Mouse (Mus musculus): ENCODE measurements around the gene Gas7.

Gene Gas7

GRCm38 (mm10) chr11:67727095-67727494 is 271.9 kb downstream of the Gas7 start:
- no peak for DNase-seq

- no peak for DNase-seq
Measured at GRCm38 (mm10) chr11:67728726-67729125, 273.5 kb downstream of the Gas7 start.

- DNase-seq: no peak
Measured at GRCm38 (mm10) chr11:67731056-67731455, 275.8 kb downstream of the Gas7 start.

GRCm38 (mm10) chr11:67733726-67734125 is 278.5 kb downstream of the Gas7 start:
- DNase-seq: peak; percentile 48 to 61

- no peak for DNase-seq
Measured at GRCm38 (mm10) chr11:67734597-67734996, 279.4 kb downstream of the Gas7 start.

GRCm38 (mm10) chr11:67738345-67738744 is 283.1 kb downstream of the Gas7 start:
- DNase-seq: no peak
